Mouse (Mus musculus): ENCODE measurements around the gene Krt23.

Gene Krt23

DNA sequence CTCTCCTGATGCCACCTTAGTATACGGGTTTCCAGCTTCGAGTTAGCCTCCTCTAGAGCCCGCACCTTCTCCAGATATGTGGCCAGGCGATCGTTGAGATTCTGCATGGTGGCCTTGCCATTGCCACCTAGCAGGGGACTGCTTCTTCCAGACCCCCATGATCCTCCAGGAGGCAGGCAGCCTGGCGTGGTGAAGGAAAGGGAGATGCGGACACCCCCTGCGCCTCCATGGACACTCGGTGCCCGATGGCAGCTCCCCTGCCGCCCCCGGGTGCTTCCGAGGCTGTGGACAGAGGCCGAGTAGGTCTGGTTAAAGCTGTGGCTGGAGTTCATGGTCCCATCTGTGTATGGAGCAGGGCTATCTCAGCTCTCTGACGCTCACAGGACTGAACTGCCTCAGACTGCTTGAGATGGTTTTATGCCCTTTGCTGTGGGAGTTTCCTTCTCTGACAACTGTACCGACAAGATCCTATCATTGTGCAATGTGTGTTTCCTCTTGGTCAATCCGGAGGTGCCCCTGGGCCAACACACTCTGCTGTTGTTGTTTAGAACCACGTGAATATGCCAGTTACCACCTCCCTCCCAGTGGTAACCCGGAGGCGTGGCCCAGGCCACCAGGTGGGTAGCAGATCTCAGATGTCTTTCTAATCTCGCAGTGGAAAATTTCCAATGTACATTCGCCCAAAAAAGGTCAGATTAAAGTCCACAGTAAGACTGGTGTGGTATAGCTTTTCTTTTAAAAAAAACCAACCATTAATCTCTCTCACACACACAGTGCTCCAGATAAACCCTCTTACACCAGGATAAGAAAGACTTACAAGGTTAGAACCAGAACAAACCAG is at the start of gene Krt23:
TSS of gene Krt23 (minus strand) at position 405 of the 841 bp plus-strand sequence.
- DNase-seq = no peak

DNA sequence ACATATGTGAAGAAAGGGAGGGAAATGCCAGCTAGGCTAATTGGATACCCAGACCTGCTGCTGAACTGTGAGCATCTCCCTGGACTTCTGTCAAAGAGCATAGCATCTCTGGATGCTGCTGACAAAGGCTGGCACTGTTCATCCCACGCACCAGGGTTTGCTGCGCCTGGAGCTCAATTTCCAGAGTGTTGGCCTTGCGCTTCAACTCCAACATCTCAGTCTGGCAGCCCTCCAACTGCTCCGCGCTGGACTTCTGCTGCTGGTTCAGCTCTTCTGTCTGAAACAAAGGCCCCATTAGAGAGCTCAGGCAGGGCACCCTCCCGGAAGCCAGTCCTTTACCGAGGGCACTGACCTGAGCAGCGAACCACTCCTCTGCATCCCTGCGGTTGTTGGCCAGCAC is 46.8 kb upstream of the Krt23 start:
- DNase-seq = peak; percentile 6

- DNase-seq = no peak
Measured at GRCm38 (mm10) chr11:99521288-99521860, 28.4 kb upstream of the Krt23 start, which contains the start of gene Krt39. Gene Krt39 (minus strand): TSS chr11:99521338.

DNA sequence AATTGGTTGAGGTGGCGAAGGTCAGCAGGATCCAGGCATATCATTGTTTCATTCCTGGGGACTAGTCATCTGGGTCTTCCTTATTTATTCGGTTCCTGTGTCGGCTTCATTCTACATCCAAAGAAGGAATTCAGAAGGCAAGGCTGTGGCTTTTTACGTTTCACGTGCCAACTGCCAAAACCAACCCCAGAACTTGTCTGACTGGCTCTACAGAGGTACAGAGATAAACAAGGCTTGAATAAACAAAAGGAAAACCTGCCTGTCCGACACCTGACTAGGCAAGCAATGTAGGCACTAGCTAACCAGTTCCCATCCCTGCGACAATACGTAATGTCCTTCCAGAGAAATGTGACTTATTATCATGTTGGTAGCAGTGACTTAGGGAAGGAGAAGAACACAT is 21.2 kb upstream of the Krt23 start:
- no peak for DNase-seq

- DNase-seq = no peak
Measured at GRCm38 (mm10) chr11:99500095-99500805, 7.3 kb upstream of the Krt23 start.

DNA sequence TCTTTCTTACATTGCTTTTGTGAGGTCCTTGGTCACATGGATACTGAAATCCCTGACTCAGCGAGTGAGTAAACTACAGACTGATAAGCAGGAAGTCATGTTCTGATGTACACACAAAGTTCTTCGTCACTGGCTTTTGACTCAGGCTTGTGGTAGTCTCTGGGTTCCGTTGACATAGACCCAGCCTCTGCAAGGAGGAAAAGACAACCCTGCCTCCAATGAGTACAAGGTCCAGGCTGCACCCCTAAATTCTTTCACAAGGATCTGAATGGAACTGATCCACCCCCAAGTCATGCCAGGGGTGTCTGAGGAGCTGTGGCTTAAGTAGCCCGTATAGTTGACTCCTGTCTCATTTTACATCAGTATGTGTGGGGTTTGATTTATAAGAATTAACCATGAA is 3.5 kb upstream of the Krt23 start:
- no peak for DNase-seq

GRCm38 (mm10) chr11:99494741-99495140 is 1.8 kb upstream of the Krt23 start:
- DNase-seq = no peak

GRCm38 (mm10) chr11:99493574-99493850 is 575 bp upstream of the Krt23 start:
- no peak for DNase-seq

GRCm38 (mm10) chr11:99491040-99491439 is 1.9 kb downstream of the Krt23 start:
- DNase-seq = no peak

DNA sequence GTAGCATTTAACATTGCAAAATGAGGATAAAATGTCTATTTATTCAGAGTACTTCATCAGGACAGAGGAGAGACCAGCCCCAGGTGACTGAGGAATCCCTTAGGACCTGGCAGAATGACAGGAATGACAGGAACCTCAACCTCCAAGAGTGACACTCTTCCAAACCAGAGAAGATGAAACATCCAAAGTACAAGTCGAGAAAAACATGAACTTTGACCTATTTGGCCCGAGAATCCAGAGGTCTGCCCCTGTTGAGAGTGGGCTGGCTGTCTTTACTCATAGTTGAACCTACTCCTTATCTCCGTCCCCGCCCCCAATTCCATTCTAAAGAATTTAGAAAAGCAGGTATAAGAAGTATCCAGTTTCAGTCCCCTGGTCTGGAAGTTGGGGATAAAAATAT is 2.3 kb downstream of the Krt23 start:
- no peak for DNase-seq

DNA sequence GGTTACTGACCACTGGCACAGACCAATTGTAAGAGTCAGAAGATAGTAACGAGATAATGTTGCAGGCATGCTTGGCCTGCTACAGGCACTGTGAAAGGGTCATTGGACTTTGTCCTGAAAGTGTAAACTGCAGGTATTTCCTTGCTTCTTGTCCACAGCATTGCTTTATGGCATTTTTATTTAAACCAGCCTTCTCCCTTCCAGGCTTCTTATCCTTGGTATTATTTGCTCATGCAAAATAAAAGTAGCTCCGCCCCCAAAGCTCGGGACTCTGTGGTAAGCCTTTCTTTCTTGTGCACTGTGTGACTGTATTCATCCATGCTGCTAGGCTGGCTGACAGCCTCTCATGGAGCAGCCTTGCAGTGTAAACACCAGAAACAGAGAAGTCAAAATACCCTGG is 3.7 kb downstream of the Krt23 start:
- DNase-seq = no peak

DNA sequence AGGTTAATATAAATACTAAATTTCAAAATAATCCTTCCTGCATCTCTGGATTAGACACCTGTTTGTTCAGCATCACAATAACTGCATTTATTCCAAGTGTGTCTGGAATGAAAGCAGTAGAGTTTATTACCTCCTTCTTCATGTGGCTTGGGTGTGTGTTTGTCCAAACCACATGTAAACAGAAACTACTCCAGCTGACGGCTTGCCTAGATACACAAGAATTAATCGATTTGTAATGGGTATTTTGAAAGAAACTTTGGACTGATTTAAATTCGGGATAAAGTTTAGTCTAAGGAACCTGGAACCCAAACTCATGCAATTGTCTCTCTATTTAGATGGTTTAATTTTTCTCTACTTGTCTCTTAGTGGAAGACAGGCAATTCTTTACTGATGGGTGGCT is 18.0 kb downstream of the Krt23 start:
- no peak for DNase-seq

GRCm38 (mm10) chr11:99473433-99473832 is 19.5 kb downstream of the Krt23 start:
- peak; percentile 20 for DNase-seq

DNA sequence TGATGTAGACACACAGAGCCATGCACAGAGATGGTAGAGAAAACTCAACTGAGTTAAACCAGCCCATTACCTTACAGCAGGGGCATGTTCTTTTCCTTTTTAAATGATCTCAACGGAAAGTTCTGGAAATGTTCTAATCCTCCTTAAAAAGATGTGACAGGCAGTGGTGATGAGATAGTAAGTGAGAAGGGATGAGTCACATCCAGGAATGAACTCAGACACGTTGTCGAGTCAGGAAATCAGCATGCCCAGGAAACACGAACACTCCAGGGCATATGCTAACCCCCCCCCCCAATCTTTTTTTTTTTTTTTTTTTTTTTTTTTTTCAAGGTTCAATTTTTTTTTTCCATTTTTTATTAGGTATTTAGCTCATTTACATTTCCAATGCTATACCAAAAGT is 20.5 kb downstream of the Krt23 start:
- no peak for DNase-seq

DNA sequence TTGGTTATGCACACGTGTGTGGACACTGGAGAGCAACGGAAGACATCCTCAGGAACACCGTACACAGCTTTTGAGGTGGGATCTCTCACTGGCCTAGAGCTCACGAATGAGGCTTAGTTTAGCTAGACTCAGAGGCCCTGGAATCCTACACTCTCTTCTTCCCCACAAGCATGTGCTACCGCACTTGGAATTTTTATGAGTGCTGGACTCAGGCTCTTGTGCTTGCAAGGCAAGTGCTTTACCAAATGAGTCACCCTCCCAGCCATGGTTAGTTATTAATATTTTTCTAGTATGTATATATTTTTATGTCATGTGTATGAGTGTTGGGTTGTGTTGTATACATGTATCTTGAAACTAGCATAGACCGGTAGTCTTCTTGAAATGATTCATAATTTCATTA is 21.0 kb downstream of the Krt23 start:
- DNase-seq = no peak

GRCm38 (mm10) chr11:99469228-99469627 is 23.7 kb downstream of the Krt23 start:
- DNase-seq = peak; percentile 17

- peak; percentile 17 for DNase-seq
Measured at GRCm38 (mm10) chr11:99468566-99468965, 24.4 kb downstream of the Krt23 start.

- no peak for DNase-seq
Measured at GRCm38 (mm10) chr11:99466316-99466715, 26.6 kb downstream of the Krt23 start.

DNA sequence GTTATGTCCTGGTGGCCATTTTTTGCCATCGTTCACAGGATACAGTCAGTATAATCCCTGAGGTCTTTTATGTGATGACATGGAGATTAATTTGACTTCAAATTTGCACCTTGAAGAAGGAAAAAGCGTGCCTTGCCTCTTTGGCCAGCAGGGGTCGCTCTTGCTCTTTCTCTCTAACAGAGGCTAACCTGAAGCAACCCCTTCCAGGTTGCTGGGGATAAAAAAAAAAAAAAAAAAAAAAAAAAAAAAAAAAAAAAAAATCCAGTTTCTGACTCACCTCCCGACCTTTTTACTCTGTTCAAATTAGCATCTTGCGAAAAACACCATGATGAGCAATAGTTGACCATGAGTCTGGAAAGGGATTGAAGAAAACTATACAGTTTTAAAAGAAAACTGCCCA is 28.1 kb downstream of the Krt23 start:
- peak; percentile 86 for DNase-seq

GRCm38 (mm10) chr11:99463155-99463554 is 29.8 kb downstream of the Krt23 start:
- DNase-seq = peak; percentile 70

GRCm38 (mm10) chr11:99461736-99462135 is 31.2 kb downstream of the Krt23 start:
- no peak for DNase-seq

- no peak for DNase-seq
Measured at GRCm38 (mm10) chr11:99458887-99459286, 34.0 kb downstream of the Krt23 start.

- no peak for DNase-seq
Measured at GRCm38 (mm10) chr11:99454759-99455158, 38.2 kb downstream of the Krt23 start.

DNA sequence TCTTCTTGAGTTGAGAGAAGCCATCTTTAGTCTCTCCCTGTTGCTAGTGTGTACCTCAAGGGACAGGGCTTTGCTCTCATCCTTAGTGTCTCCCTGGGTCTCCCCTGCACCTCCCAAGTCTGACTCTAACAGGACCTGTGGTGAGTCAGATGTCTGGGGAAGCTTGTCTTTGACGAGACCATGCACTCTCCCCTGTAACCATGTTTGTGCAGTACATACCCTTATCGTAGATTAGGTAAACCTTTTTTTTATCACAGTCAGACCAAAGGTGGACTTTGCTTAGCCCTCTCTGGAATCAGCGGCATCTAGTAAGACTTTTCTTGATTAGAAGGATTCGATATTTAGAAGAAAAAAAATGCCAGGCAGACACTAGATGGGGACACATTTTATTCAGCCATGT is 38.9 kb downstream of the Krt23 start:
- no peak for DNase-seq

Data from lung, postnatal 14 days (tissue).